Mouse (Mus musculus) olfactory bulb, adult 2 months (tissue): ENCODE data around the gene Bbs9.

Experiments
- CTCF ChIP-seq: fragments of 200-500 bp; IDR thresholded peaks from 2 replicates; pipeline ENCODE4 v1.5.1; 2012; ENCODE audit warnings: low read depth, mild to moderate bottlenecking, low read length, moderate library complexity; ENCODE audit not compliant: insufficient read depth
- POLR2A ChIP-seq: fragments of 200-500 bp; IDR thresholded peaks from 2 replicates; pipeline ENCODE4 v1.6.1; 2012; ENCODE audit warnings: mild to moderate bottlenecking, low read depth, low read length, moderate library complexity; ENCODE audit not compliant: insufficient read depth

GRCm38 (mm10) chr9:22820646-22821185 lies 345.2 kb downstream of the Bbs9 start:
- TF ChIP-seq CTCF (no peak), POLR2A (no peak)
